Mouse (Mus musculus) frontal cortex, postnatal 25 days (tissue): ENCODE measurements around the gene Ncbp1.
"Not testable (repeated sequence)": the region's sequence is repeated elsewhere in the genome, so short reads cannot be mapped to it uniquely, and the experiment has no call there.

Source experiments
- DNase-seq, 2 experiments: peaks; one replicate each; pipeline ENCODE4 v3.0.0; 2022; ENCODE audit warnings: low spot score in 2 of 2

Ncbp1 gene

DNA sequence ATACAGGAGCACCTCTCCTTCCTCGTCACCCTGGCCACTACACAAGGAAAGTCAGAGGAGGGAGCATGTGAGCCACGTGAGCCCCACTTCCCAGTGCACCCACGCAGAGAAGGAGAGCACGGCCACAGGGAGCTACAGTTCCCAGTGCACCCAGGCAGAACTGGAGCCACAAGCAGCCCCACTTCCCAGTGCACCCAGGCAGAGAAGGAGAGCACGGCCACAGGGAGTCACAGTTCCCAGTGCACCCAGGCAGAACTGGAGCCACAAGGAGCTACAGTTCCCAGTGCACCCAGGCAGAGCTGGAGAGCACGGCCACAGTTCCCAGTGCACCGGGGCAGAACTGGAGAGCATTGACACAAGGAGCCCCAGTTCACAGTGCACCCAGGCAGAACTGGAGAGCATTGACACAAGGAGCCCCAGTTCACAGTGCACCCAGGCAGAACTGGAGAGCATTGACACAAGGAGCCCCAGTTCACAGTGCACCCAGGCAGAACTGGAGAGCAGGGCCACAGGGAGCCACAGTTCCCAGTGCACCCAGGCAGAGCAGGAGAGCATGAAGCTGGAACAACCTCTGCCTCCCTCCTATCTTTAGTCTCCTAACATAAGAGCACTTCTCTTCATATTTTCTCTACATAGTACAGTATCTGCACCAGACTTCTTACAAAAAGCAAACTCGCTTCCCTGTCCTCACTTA is 9.0 kb upstream of the Ncbp1 start:
- DNase-seq: no peak

DNA sequence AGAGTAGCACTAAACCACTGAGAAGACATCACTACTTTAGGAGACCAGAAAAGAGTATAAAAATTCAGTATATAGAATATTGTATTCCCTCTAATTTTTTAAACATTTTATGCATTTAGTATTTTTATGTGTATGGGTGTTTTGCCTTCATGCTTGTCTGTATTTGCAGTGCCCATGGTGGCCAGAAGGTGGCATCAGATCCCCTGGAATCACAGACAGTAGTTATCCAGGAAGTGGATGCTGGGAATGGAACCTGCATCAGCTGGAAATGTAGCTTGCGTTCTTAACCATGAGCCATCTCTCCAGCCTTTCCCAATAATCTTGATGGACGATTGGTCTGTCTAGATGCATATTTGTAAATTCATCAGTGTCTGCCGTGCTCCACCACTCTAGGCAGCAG is 8.2 kb upstream of the Ncbp1 start:
- DNase-seq: no peak

- DNase-seq: no peak
Measured at GRCm38 (mm10) chr4:46131791-46132190, 6.6 kb upstream of the Ncbp1 start.

GRCm38 (mm10) chr4:46137629-46138286 is 655 bp upstream of the Ncbp1 start:
- no peak for DNase-seq

GRCm38 (mm10) chr4:46144323-46144722 is 5.9 kb downstream of the Ncbp1 start:
- DNase-seq: no peak

- no peak for DNase-seq
Measured at GRCm38 (mm10) chr4:46146881-46147280, 8.5 kb downstream of the Ncbp1 start.

DNA sequence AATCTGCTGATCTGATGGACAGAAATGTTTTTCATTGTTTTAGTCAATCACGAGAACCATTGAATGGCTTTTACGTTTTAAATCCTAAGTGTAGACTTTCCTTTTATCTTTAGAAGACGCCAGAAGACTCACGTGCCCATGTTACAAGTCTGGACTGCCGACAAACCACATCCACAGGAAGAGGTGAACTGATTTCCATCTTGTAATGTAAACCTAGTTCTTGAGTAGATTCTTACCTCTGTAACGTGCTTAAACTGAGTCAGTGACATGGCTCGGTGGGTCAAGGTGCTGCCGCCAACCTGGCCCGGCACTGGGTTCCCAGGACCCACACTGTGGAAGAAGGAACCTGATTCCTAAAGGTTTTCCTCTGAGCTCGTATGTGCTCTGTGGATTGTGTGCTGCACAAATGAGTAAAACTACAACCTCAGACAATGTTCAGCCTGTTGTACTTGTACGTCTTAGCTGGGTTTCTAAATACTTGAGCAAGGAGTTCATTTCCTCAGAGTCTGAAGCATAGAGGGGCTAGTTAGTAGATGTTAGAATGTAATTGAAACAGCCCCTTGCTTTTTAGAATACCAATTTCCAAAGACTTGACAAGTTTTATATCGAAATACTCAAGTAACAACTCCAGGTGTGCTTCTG is 13.6 kb downstream of the Ncbp1 start:
- no peak for DNase-seq

DNA sequence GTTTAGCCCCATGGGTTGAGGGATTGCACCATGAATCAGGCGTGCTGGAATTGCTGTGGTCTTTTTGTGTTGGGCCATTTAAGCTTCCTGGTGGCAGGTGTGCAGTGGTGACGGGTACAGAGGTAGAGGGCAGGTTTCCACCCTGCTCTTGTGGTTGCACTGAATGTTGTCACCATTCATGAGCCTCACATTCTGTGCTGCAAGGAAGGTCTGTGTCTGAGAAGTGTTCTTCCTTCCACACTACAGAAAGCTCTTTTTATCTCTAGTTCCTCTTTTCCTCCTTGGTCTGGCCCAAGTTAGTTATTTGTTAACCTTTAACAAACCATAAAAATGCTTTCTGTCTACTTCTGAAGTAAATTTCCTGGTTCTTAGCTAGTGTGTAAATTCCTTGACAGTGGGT is 25.6 kb downstream of the Ncbp1 start:
- DNase-seq: no peak

GRCm38 (mm10) chr4:46165831-46166230 is 27.4 kb downstream of the Ncbp1 start:
- DNase-seq: no peak

DNA sequence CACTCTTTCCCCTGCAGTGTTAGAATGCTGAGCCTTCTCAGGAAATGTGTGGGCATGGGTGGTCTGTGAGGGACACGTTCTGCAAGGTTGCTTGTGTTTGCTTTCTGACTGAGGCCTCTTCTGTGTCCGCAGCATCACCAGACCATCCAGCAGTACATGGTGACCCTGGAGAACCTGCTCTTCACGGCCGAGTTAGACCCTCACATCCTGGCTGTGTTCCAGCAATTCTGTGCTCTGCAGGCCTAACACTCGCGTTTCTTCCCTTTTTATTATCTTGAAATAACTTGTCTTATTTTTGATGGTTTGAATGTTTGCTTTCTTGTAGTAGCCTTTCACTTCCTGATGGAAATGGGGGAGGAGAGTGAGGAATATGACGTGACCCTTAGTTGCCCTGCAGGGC is 33.3 kb downstream of the Ncbp1 start:
- no peak for DNase-seq

GRCm38 (mm10) chr4:46176313-46176712 is 37.9 kb downstream of the Ncbp1 start:
- no peak for DNase-seq

- no peak for DNase-seq
Measured at GRCm38 (mm10) chr4:46177018-46177417, 38.6 kb downstream of the Ncbp1 start.

GRCm38 (mm10) chr4:46177496-46177895 is 39.1 kb downstream of the Ncbp1 start:
- no peak for DNase-seq

GRCm38 (mm10) chr4:46181168-46181567 is 42.8 kb downstream of the Ncbp1 start:
- DNase-seq: no peak

DNA sequence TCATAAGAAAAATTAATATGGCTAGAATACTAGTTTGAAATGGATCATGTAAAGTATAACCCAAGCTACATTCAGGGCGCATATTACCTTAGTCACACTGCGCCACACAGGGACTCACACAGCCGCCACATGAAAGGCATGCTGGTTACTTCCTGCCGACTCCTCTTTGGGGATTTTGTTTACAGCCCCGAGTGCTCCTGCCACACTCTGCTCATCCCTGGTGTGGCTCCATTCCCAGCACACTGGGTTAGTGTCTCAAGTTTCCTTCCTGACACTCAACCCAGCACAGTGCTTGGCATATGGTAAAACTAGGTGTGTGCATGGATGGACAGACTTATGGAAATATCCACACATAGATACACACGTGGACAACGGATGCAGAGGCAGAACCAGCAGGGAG is 43.8 kb downstream of the Ncbp1 start:
- no peak for DNase-seq

- DNase-seq: no peak
Measured at GRCm38 (mm10) chr4:46185423-46185822, 47.0 kb downstream of the Ncbp1 start.

DNA sequence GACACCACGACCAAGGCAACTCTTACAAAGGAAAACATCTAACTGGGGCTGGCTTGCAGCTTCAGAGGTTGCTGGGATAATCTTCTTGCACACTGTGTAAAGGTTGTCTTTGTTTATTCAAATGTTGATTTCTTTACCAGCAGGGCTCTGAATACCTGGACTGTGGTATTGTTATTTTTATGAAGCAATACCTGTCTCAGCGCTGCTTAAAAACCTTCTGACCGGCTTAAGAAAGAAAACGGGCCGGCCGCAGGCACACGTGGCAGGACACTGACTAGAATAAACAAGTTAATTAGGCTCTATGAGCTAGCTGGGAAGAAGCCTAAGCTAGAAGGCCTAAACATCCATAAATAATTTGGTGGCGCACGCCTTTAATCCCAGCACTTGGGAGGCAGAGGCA is 47.5 kb downstream of the Ncbp1 start:
- no peak for DNase-seq

- no peak for DNase-seq
Measured at GRCm38 (mm10) chr4:46186466-46186865, 48.1 kb downstream of the Ncbp1 start.

DNA sequence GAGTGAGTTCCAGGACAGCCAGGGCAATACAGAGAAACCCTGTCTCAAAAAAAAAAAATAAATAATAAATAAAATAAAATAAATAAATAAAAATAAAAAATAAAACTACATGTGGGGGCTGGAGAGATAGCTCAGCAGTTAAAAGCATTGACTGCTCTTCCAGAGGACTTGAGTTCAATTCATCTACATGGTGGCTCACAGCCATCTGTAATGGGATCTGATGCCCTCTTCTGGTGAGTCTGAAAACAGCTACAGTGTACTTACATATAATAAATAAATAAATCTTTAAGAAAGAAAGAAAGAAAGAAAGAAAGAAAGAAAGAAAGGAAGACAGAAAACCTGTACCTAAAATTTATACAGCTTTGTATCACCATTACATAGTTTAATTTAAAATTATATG is 53.6 kb downstream of the Ncbp1 start:
- DNase-seq: not testable (repeated sequence)

DNA sequence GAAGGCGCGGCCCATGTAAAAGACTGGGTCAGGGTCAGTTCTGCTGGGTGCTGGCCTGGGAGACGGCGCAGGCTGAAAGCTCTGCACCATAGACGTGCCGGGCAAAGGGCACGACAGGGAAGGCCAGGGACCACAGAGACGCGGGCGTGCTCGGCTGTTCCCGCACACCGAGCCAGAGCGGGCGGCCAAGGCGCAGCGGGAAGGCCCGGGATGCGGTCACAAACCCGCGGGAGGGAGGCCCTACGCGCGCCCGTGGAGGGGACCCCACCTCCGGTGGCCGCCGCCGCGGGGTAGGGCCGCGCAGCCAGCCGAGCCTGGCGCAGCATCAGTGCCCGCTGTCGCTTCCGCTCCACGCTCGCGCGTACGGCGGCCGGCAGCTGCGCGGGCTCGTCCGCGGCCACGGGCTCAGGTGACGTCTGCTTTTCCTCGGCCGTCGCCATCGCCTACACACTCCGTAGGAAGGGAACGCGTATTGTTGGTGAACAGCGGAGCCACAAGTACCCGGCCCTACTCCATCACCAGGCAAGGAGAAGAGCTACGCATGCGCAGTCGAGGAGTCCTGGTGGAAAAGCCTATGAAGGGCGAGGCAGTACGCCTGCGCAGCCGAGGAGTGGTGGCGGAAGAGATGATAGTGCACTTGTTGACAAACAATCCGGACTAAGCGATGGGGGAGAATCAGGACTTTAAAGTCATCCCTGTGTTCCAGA is 57.5 kb downstream of the Ncbp1 start, which contains the start of gene Xpa:
TSS of gene Xpa (minus strand) at position 531 of the 707 bp plus-strand sequence.
- DNase-seq: peak; percentile 88 to 91

DNA sequence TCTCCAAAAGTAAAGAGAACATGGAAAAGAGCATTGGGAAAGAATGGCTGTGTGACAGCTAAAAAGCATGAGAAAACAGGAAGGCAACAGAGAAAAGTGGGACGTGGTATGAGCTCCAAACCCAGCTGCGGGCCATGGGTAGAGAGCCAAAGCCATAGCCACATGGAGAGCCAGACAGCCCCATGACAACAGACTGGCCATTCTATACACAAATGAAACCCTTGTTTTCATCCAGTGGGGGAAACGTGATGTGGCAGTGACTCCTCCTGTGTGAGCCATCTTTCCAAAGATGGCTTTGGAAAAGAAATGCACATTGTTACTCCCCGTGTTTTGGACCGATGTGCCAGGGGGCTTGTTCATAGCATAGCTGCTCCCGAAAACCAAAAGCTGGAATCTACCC is 58.1 kb downstream of the Ncbp1 start:
- DNase-seq: no peak

DNA sequence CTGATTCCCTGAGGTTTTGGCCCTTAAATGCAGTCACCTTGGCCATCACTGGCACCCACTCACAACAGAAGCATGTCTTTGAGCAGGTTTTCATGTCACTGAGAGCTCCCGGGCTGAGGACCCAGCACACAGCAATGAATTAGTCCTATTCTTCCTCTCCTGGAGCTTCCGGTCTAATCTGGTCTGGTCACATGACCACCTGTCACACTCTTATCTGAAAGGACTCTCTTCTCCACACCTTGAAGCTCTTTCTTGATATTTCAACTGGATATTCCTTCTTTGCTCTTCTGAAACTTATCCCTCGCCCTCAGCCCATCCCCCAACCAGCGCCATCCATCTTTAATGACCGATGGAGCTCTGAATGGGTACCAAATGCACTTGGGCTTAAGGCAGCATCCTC is 59.7 kb downstream of the Ncbp1 start:
- DNase-seq: no peak
